Comparison of ENCODE assay signal across 8 mouse cellular contexts in genomic region chr9:71073831-71074230, GRCm38 (mm10).
DNase-seq lines count a peak whose midpoint lies in the region; ATAC-seq and TF ChIP-seq lines count a peak whose summit lies in the region.

No protein-coding gene starts in this region.

- no peak overlapping the region for H3K9ac ChIP-seq in forebrain, postnatal 0 days
- no peak overlapping the region for H3K9ac ChIP-seq in forebrain, embryonic 16.5 days (replicated peaks; ENCODE audit: low read depth, low read length)
- H3K9ac ChIP-seq in liver, adult 2 months (ENCODE audit: low read depth, low read length) = no peak overlapping the region
- no peak overlapping the region for H3K9ac ChIP-seq in liver, embryonic 11.5 days (ENCODE audit: low read depth, low read length)
- H3K9ac ChIP-seq in kidney, embryonic 14.5 days (ENCODE audit: low read depth, low read length) = no peak overlapping the region
- H3K9ac ChIP-seq in forebrain, embryonic 15.5 days (replicated peaks) = no peak overlapping the region

- no peaks in the 10 kb centered on the region for H3K79me2 ChIP-seq in liver, adult 2 months (ENCODE audit: control insufficient read depth, insufficient read depth, low read length)

- no peak for TF ChIP-seq POLR2A in liver, adult 2 months (IDR thresholded peaks at IDR 0.05; ENCODE audit: extremely low read depth, insufficient read depth, low read length)
- TF ChIP-seq POLR2A in brain, embryonic 14.5 days (IDR thresholded peaks at IDR 0.05; ENCODE audit: borderline replicate concordance, extremely low read depth, insufficient read depth, insufficient read length, poor library complexity, severe bottlenecking) = no peak

- 60% methylated on average over 4 of the region's 4 CpGs for WGBS in forebrain, postnatal 0 days
- WGBS in forebrain, embryonic 16.5 days = 59% methylated on average over 4 of the region's 4 CpGs
- WGBS in liver, adult 2 months = 51% methylated on average over 4 of the region's 4 CpGs
- WGBS in liver, embryonic 11.5 days = 53% methylated on average over 4 of the region's 4 CpGs
- 67% methylated on average over 4 of the region's 4 CpGs for WGBS in kidney, embryonic 14.5 days
- WGBS in forebrain, embryonic 15.5 days = 53% methylated on average over 4 of the region's 4 CpGs

- peak; percentile 86 for TF ChIP-seq CTCF in forebrain, postnatal 0 days (IDR thresholded peaks at IDR 0.05; ENCODE audit: low read depth)
- TF ChIP-seq CTCF in liver, adult 2 months (IDR thresholded peaks at IDR 0.05; ENCODE audit: low read depth, low read length) = peak; percentile 74
- peak; percentile 71 for TF ChIP-seq CTCF in brain, embryonic 14.5 days (IDR thresholded peaks at IDR 0.05; ENCODE audit: borderline replicate concordance, extremely low read depth, insufficient read depth, insufficient read length)

- peak; percentile 61 for DNase-seq in forebrain, postnatal 0 days
- peak; percentile 33 for DNase-seq in liver, adult 2 months (ENCODE audit: extremely low read depth, low read depth, low spot score)
- DNase-seq in liver, embryonic 11.5 days (ENCODE audit: low spot score) = no peak
- peak; percentile 52 for DNase-seq in brain, embryonic 14.5 days (ENCODE audit: low read depth)
- DNase-seq in retina, postnatal 7 days (ENCODE audit: low read depth, low spot score) = peak; percentile 20

- no peak overlapping the region for H3K4me2 ChIP-seq in forebrain, postnatal 0 days (ENCODE audit: low read depth)
- no peak overlapping the region for H3K4me2 ChIP-seq in forebrain, embryonic 16.5 days (ENCODE audit: low read length)
- no peak overlapping the region for H3K4me2 ChIP-seq in liver, embryonic 11.5 days
- no peak overlapping the region for H3K4me2 ChIP-seq in kidney, embryonic 14.5 days (replicated peaks; ENCODE audit: low read depth, low read length)
- H3K4me2 ChIP-seq in forebrain, embryonic 15.5 days (replicated peaks) = no peak overlapping the region

- H3K36me3 ChIP-seq in forebrain, postnatal 0 days (ENCODE audit: insufficient read depth) = no peaks in the 10 kb centered on the region
- no peaks in the 10 kb centered on the region for H3K36me3 ChIP-seq in forebrain, embryonic 16.5 days (ENCODE audit: control insufficient read depth, insufficient read depth)
- no peaks in the 10 kb centered on the region for H3K36me3 ChIP-seq in liver, adult 2 months (ENCODE audit: control insufficient read depth, insufficient read depth, low read length)
- no peaks in the 10 kb centered on the region for H3K36me3 ChIP-seq in liver, embryonic 11.5 days (ENCODE audit: control insufficient read depth, insufficient read depth, low read length)
- H3K36me3 ChIP-seq in kidney, embryonic 14.5 days (ENCODE audit: control insufficient read depth, insufficient read depth, low read length) = no peaks in the 10 kb centered on the region
- H3K36me3 ChIP-seq in forebrain, embryonic 15.5 days = no peaks in the 10 kb centered on the region

- H3K9me3 ChIP-seq in forebrain, postnatal 0 days (ENCODE audit: low read length) = no peaks in the 10 kb centered on the region
- no peaks in the 10 kb centered on the region for H3K9me3 ChIP-seq in forebrain, embryonic 16.5 days (ENCODE audit: control insufficient read depth, low read length)
- H3K9me3 ChIP-seq in liver, embryonic 11.5 days (ENCODE audit: control insufficient read depth, low read length) = no peaks in the 10 kb centered on the region
- no peaks in the 10 kb centered on the region for H3K9me3 ChIP-seq in kidney, embryonic 14.5 days (ENCODE audit: control insufficient read depth, low read length)
- no peaks in the 10 kb centered on the region for H3K9me3 ChIP-seq in forebrain, embryonic 15.5 days

- H3K27me3 ChIP-seq in forebrain, postnatal 0 days (ENCODE audit: insufficient read depth, low read length) = no peaks in the 10 kb centered on the region
- no peaks in the 10 kb centered on the region for H3K27me3 ChIP-seq in forebrain, embryonic 16.5 days (replicated peaks; ENCODE audit: control insufficient read depth, insufficient read depth, low read length)
- H3K27me3 ChIP-seq in liver, adult 2 months (ENCODE audit: control insufficient read depth, insufficient read depth, low read length) = no peaks in the 10 kb centered on the region
- H3K27me3 ChIP-seq in liver, embryonic 11.5 days (replicated peaks; ENCODE audit: control insufficient read depth, insufficient read depth, low read length) = no peaks in the 10 kb centered on the region; the same call in 1 of the 2 replicates
- no peaks in the 10 kb centered on the region for H3K27me3 ChIP-seq in kidney, embryonic 14.5 days (ENCODE audit: control insufficient read depth, insufficient read depth, low read length)
- H3K27me3 ChIP-seq in forebrain, embryonic 15.5 days = no peaks in the 10 kb centered on the region

- peak; percentile 51; the same call in 1 of the 2 replicates for ATAC-seq in forebrain, postnatal 0 days
- no peak for ATAC-seq in forebrain, embryonic 16.5 days
- no peak for ATAC-seq in liver, embryonic 11.5 days (replicated peaks; ENCODE audit: low FRiP score)
- ATAC-seq in kidney, embryonic 14.5 days (ENCODE audit: low FRiP score, low TSS enrichment) = 0 out of 2 replicates have a peak, but pooled peaks have one; percentile 46
- ATAC-seq in forebrain, embryonic 15.5 days (replicated peaks) = no peak

- H3K4me3 ChIP-seq in forebrain, postnatal 0 days (ENCODE audit: low read depth, low read length) = no peak overlapping the region
- H3K4me3 ChIP-seq in forebrain, embryonic 16.5 days (replicated peaks; ENCODE audit: low read length) = no peak overlapping the region
- no peak overlapping the region for H3K4me3 ChIP-seq in liver, adult 2 months (ENCODE audit: insufficient read depth, low read depth, low read length)
- H3K4me3 ChIP-seq in liver, embryonic 11.5 days (ENCODE audit: low read depth, low read length) = no peak overlapping the region
- no peak overlapping the region for H3K4me3 ChIP-seq in kidney, embryonic 14.5 days (ENCODE audit: low read length)
- H3K4me3 ChIP-seq in forebrain, embryonic 15.5 days = no peak overlapping the region

- H3K27ac ChIP-seq in forebrain, postnatal 0 days (ENCODE audit: low read depth, low read length) = no peak overlapping the region
- no peak overlapping the region for H3K27ac ChIP-seq in forebrain, embryonic 16.5 days (ENCODE audit: low read length)
- no peak overlapping the region for H3K27ac ChIP-seq in liver, adult 2 months (replicated peaks; ENCODE audit: insufficient read depth, low read depth, low read length)
- no peak overlapping the region for H3K27ac ChIP-seq in liver, embryonic 11.5 days (ENCODE audit: low read depth, low read length)
- no peak overlapping the region for H3K27ac ChIP-seq in kidney, embryonic 14.5 days (ENCODE audit: low read depth, low read length)
- H3K27ac ChIP-seq in forebrain, embryonic 15.5 days (replicated peaks) = no peak overlapping the region

- no peaks in the 10 kb centered on the region for H3K4me1 ChIP-seq in forebrain, postnatal 0 days (ENCODE audit: insufficient read depth)
- H3K4me1 ChIP-seq in forebrain, embryonic 16.5 days (replicated peaks; ENCODE audit: control insufficient read depth, insufficient read depth, low read length) = no peaks in the 10 kb centered on the region
- no peaks in the 10 kb centered on the region for H3K4me1 ChIP-seq in liver, adult 2 months (ENCODE audit: control insufficient read depth, insufficient read depth, low read length)
- no peaks in the 10 kb centered on the region for H3K4me1 ChIP-seq in liver, embryonic 11.5 days (replicated peaks; ENCODE audit: control insufficient read depth, insufficient read depth, low read length)
- H3K4me1 ChIP-seq in kidney, embryonic 14.5 days (ENCODE audit: control insufficient read depth, insufficient read depth, low read length) = no peaks in the 10 kb centered on the region
- no peaks in the 10 kb centered on the region for H3K4me1 ChIP-seq in forebrain, embryonic 15.5 days

Comparison
In these comparisons a context has a peak if more than half of its experiments do, and no peak if none do; other contexts are left out.
1. ATAC-seq: peak in forebrain, postnatal 0 days (single experiment) and kidney, embryonic 14.5 days (single experiment); none in forebrain, embryonic 16.5 days (single experiment), liver, embryonic 11.5 days (single experiment) and forebrain, embryonic 15.5 days (single experiment).
2. Peak in every context shown above with its lines, with median percentiles within 50 percentile points of each other: CTCF ChIP-seq.